In genomic region chr10:125388481-125388875, GRCm38 (mm10) we compare ENCODE assay signal across 9 mouse cellular contexts. TPM values are rescaled to one million over a fixed set of nuclear protein-coding genes. Genes with fewer than 3 reads are reported as not detected.
DNase-seq lines count a peak whose midpoint lies in the region; ATAC-seq and TF ChIP-seq lines count a peak whose summit lies in the region.
"Had no signal": no experiment of that assay in that cellular context is flagged by ENCODE, and none has a peak within 500 bp of the region (broad histone marks: within the 10 kb centered on the region; RNA-seq: fewer than 3 reads in every experiment).

No protein-coding gene starts in this region.

- peak overlapping the region; percentile 66 for H3K4me3 ChIP-seq in kidney, postnatal 0 days (replicated peaks; ENCODE audit: low read depth, low read length)
- peak overlapping the region; percentile 81 for H3K4me3 ChIP-seq in lung, embryonic 16.5 days (ENCODE audit: low read length)

- no peaks in the 10 kb centered on the region for H3K36me3 ChIP-seq in kidney, postnatal 0 days (ENCODE audit: insufficient read depth, low read length)
- H3K36me3 ChIP-seq in lung, embryonic 16.5 days (ENCODE audit: control insufficient read depth, insufficient read depth, low read length), result no peaks in the 10 kb centered on the region

- WGBS in kidney, postnatal 0 days, result 24% methylated on average over 7 of the region's 7 CpGs
- whole genome bisulfite sequencing in lung, embryonic 16.5 days, result 26% methylated on average over 7 of the region's 7 CpGs

- H3K4me2 ChIP-seq in kidney, postnatal 0 days (ENCODE audit: low read length), result peak overlapping the region; percentile 89
- H3K4me2 ChIP-seq in lung, embryonic 16.5 days (ENCODE audit: low read depth, low read length), result peak overlapping the region; percentile 88

- H3K9me3 ChIP-seq in kidney, postnatal 0 days (replicated peaks; ENCODE audit: low read length), result no peaks in the 10 kb centered on the region
- no peaks in the 10 kb centered on the region for H3K9me3 ChIP-seq in lung, embryonic 16.5 days (ENCODE audit: control insufficient read depth, low read length)

- TF ChIP-seq CTCF in kidney, postnatal 0 days (IDR thresholded peaks at IDR 0.05; ENCODE audit: low read depth), result no peak

- peak; percentile 95 for DNase-seq in heart, adult 11 months
- DNase-seq in heart, postnatal 4 days, result no peak
- DNase-seq in cerebellum, adult 18-20 months, result peak; percentile 54 to 61
- peak; percentile 52 to 53 for DNase-seq in frontal cortex, postnatal 36 days (ENCODE audit: low spot score in 2 of 2)
- no peak for DNase-seq in kidney, postnatal 0 days (ENCODE audit: low spot score)
- peak; percentile 56 to 69 for DNase-seq in right cerebral cortex, postnatal 10 days (ENCODE audit: low spot score in 2 of 2)
- DNase-seq in MN1 (ENCODE audit: low spot score), result no peak

- H3K27me3 ChIP-seq in kidney, postnatal 0 days (ENCODE audit: insufficient read depth, low read length), result no peaks in the 10 kb centered on the region
- no peaks in the 10 kb centered on the region for H3K27me3 ChIP-seq in lung, embryonic 16.5 days (ENCODE audit: control insufficient read depth, insufficient read depth, low read depth, low read length)
- H3K27me3 ChIP-seq: CH12.LX had no signal

- peak; percentile 43 for ATAC-seq in kidney, postnatal 0 days (replicated peaks; ENCODE audit: low FRiP score, low read depth)
- ATAC-seq in lung, embryonic 16.5 days (ENCODE audit: low read depth), result peak; percentile 29

- H3K4me1 ChIP-seq in kidney, postnatal 0 days (replicated peaks; ENCODE audit: insufficient read depth, low read length), result no peaks in the 10 kb centered on the region
- H3K4me1 ChIP-seq in lung, embryonic 16.5 days (replicated peaks; ENCODE audit: control insufficient read depth, insufficient read depth, low read length), result peaks cover 3% of the 10 kb centered on the region; the same call in 1 of the 2 replicates

- peak overlapping the region; percentile 78 for H3K27ac ChIP-seq in kidney, postnatal 0 days
- H3K27ac ChIP-seq in lung, embryonic 16.5 days (ENCODE audit: low read length), result peak overlapping the region; percentile 52

- H3K9ac ChIP-seq in kidney, postnatal 0 days (ENCODE audit: low read depth, low read length), result peak overlapping the region; percentile 63
- H3K9ac ChIP-seq in lung, embryonic 16.5 days (ENCODE audit: low read length), result peak overlapping the region; percentile 83

RNA-seq across cellular contexts. Expression of gene Slc16a7, which starts 0.8 kb away (rescaled TPM):
- 10 to 100 TPM; 24.4 to 26.4 TPM for total RNA-seq in heart, postnatal 4 days (2021)
- 26.2 and 27.8 TPM in 2 replicates for polyA plus RNA-seq in kidney, postnatal 0 days (2015; fragmentation: Nextera tagmentation; extraction: Ambion mirVana)
- polyA plus RNA-seq in lung, embryonic 16.5 days (2015; fragmentation: Nextera tagmentation; extraction: Ambion mirVana), result 4.0 and 4.8 TPM in 2 replicates
- total RNA-seq: CH12.LX had no signal

Comparison
In these comparisons a context has a peak if more than half of its experiments do, and no peak if none do; other contexts are left out.
1. DNase-seq: peak in heart, adult 11 months (single experiment), cerebellum, adult 18-20 months (2 of 2), frontal cortex, postnatal 36 days (2 of 2) and right cerebral cortex, postnatal 10 days (2 of 2); none in heart, postnatal 4 days (single experiment), kidney, postnatal 0 days (single experiment) and MN1 (single experiment).